Mouse (Mus musculus): ENCODE measurements around the gene Sipa1l3. TPM values are rescaled to one million over a fixed set of nuclear protein-coding genes. Genes with fewer than 3 reads are reported as not detected.

The Sipa1l3 gene
- total RNA-seq, 2 experiments from 2014 or later, result 211 to 245 TPM

GRCm38 (mm10) chr7:29343746-29344145, 174.7 kb downstream of the Sipa1l3 start:
- no peak for DNase-seq (ENCODE audit: extremely low spot score in 1 of 2, low spot score in 1 of 2)

GRCm38 (mm10) chr7:29342489-29343092, 175.8 kb downstream of the Sipa1l3 start:
- DNase-seq (ENCODE audit: extremely low spot score in 1 of 2, low spot score in 1 of 2), result no peak

GRCm38 (mm10) chr7:29341722-29342121, 176.7 kb downstream of the Sipa1l3 start:
- no peak for DNase-seq (ENCODE audit: extremely low spot score in 1 of 2, low spot score in 1 of 2)

GRCm38 (mm10) chr7:29340838-29341237, 177.6 kb downstream of the Sipa1l3 start:
- DNase-seq (ENCODE audit: extremely low spot score in 1 of 2, low spot score in 1 of 2), result no peak

GRCm38 (mm10) chr7:29340247-29340646, 178.2 kb downstream of the Sipa1l3 start:
- DNase-seq (ENCODE audit: extremely low spot score in 1 of 2, low spot score in 1 of 2), result no peak

DNA sequence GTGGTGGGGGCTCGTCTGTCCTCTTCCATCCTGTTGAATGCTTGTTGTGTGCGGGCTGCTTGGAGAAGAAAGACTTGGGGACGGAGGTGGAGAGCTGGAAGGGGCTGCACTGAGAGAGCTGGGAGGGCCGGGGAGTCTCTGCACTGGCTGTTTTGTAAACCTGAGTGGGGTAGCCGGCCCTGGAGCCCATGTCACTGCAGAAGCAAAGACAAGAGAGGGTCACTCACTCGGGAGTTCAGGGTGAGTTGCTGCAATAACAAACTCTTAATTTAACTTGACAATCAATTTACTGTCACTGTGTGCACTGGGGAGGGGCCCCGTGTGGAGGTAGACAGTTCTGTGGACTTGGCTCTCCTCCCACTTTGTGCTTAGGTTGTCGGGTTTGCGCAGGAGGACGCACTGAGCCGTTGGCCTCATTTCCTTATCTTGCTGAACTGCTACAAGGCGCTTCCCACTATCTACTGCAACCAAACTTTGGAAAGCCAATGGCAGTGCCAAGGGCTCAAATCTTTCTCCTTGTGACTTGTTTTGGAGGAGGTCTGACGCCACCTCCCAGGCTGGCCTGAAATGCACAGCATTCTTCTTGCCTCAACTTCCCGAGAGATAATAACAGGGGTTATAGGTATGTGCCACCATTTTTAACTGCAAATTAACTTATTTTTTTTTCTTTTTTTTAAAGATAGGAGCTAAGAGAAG, 179.3 kb downstream of the Sipa1l3 start:
- no peak for DNase-seq (ENCODE audit: extremely low spot score in 1 of 2, low spot score in 1 of 2)

GRCm38 (mm10) chr7:29338351-29338919, 180.0 kb downstream of the Sipa1l3 start:
- DNase-seq (ENCODE audit: extremely low spot score in 1 of 2, low spot score in 1 of 2), result no peak

DNA sequence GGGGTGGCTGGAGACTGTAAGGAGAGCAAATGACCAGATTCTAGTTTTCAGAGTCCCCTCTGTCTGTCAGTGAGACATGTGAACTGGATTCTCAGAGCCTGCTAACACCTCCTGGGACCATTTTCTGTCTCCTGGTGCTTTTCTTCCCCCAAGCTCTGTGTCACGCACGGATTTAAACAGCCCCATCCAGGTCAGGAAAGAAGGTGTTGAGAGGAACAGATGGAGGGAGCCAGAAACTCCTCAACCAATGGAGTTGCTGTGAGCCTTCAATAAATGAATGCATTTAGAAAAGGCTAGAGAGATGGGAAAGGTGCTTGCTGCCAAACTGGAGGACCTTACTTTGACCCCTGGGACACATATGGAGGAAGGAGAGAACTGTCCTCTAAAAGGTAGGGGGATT, 180.7 kb downstream of the Sipa1l3 start:
- DNase-seq (ENCODE audit: extremely low spot score in 1 of 2, low spot score in 1 of 2), result no peak

DNA sequence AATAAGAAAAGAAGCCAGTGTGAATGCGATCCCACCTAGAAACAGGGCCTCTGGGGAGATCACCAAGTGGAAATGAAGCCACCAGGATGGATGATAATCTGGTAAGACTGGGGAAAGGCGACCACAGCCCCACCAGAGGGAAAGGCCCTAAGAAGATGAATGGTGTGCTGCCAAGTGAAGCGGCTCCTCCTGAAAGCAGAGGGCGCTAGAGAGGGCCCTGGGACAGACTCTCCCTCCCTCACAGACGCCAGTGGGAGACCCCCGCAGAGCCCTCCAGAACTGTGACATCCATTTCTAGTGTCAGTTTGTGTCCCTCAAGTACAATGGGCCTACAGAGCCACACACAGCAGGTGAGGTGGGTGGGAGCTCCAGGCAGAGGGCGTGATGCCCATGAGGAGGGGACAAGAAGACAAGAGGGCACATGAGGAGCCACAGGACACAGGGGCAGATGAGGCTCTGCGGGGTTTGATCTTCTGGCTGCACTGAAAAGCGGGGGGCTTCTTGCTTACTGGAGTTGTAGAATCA, 181.6 kb downstream of the Sipa1l3 start:
- no peak for DNase-seq (ENCODE audit: extremely low spot score in 1 of 2, low spot score in 1 of 2)

DNA sequence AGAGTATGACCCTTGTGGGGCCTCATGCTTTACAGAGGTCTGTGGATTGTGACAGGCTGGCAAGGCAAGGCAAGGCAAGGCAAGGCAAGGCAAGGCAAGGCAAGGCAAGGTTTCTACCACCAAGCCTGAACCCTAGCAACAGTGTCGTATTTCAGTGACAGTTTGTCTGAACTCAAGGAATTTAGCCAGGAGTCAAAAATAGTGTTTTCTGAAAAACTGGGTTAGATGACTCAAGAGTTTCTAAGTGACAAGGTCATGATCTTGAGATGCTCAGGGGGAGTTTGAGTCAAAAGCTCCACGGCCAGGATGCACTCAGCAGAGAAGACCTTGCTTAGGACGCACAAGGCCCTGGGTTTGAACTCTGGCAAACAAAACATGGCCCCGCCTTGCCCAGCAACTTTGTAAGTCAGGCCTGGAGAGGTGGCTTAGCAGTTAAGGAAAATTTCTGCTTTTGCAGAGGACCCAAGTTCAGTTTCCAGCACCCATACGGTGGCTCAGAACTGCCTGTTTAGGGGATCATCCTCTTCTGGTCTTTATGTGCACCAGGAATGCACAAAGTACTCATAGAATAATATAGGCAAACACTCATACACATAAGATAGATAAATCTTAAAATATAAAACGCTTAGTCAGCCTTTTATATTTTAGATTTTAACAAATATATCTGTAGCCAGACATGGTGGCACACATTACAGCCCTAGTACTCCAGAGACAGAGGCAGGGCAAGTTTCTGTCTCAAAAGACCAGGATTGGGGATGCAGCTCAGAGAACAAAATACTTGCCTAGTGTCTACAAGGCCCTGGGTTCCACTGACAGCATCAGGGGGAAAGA, 182.4 kb downstream of the Sipa1l3 start:
- DNase-seq (ENCODE audit: extremely low spot score in 1 of 2, low spot score in 1 of 2), result no peak

DNA sequence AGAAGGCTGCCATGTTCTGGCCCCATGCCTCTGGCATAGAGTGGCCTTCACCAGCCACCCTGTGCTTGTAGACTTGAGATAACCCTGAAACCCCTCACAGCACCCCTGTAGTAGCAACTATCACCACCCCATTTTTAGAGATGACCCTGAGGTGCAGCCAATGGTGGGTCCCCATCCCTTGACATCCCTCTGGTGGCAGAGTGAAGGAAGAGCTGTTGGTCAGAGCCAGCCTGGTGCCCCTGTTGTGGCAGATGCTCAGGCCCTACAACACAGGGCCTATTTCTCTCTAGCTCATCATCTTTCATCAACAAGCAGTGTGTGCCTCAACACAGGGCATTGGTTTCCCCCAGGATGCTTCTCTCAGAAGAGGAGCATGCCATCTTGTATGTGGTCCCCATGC, 183.2 kb downstream of the Sipa1l3 start:
- no peak for DNase-seq (ENCODE audit: extremely low spot score in 1 of 2, low spot score in 1 of 2)

GRCm38 (mm10) chr7:29334156-29334555, 184.3 kb downstream of the Sipa1l3 start:
- no peak for DNase-seq (ENCODE audit: extremely low spot score in 1 of 2, low spot score in 1 of 2)

- DNase-seq (ENCODE audit: extremely low spot score in 1 of 2, low spot score in 1 of 2), result no peak
Observed at GRCm38 (mm10) chr7:29328984-29329383, 189.5 kb downstream of the Sipa1l3 start.

- DNase-seq (ENCODE audit: extremely low spot score in 1 of 2, low spot score in 1 of 2), result no peak
Observed at GRCm38 (mm10) chr7:29327087-29327486, 191.4 kb downstream of the Sipa1l3 start.

- DNase-seq (ENCODE audit: extremely low spot score in 1 of 2, low spot score in 1 of 2), result no peak
Observed at GRCm38 (mm10) chr7:29319337-29320307, 198.8 kb downstream of the Sipa1l3 start.

- DNase-seq (ENCODE audit: extremely low spot score in 1 of 2, low spot score in 1 of 2), result peak in 1 of 2 experiments; percentile 50
Observed at GRCm38 (mm10) chr7:29318115-29318911, 200.1 kb downstream of the Sipa1l3 start.

DNA sequence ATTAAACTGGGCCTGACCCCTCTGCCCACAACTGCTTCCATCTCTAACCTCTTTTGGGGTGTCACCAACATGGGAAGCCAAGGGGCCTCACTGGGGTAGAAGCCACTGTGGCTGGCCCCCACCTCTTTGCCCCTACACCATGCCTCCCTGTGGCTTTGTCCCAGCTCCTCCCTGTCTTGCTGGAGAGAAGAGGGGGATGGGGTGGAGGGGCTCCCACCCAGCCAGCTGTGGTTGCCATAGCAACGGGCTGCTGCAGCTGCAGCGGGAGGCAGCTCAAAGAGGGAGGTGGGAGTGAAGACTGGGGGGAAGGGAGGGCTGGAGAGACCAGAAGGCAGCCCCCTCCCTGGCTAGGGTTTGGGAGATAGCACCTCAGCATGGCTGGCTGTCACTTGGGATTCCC, 200.9 kb downstream of the Sipa1l3 start:
- DNase-seq (ENCODE audit: extremely low spot score in 1 of 2, low spot score in 1 of 2), result peak in 1 of 2 experiments; percentile 42

- peak; percentile 61 to 64 for DNase-seq (ENCODE audit: extremely low spot score in 1 of 2, low spot score in 1 of 2)
Observed at GRCm38 (mm10) chr7:29316976-29317375, 201.5 kb downstream of the Sipa1l3 start.

Data from layer of hippocampus, postnatal 25 days (tissue).